Mouse (Mus musculus) neural tube, embryonic 11.5 days (tissue): ENCODE results near the gene Grn. TPM values are rescaled to one million over a fixed set of nuclear protein-coding genes. Genes with fewer than 3 reads are reported as not detected.

Experiments
- ATAC-seq: fragments of 200-750 bp; cut with Nextera tagmentation; 2 replicates; pipeline ENCODE4 v1.8.0; 2017; ENCODE audit warnings: moderate number of reproducible peaks, mild to moderate bottlenecking, moderate TSS enrichment, moderate library complexity; ENCODE audit not compliant: insufficient read depth, low FRiP score, low TSS enrichment
- DNase-seq: peaks from one replicate; pipeline ENCODE4 v3.0.0-alpha.2; 2015; ENCODE audit warnings: low spot score
- H3K27ac ChIP-seq: fragments of 300-500 bp; sonication (generic); 2 replicates; pipeline ENCODE4 v1.5.1; 2014; ENCODE audit warnings: low read depth, mild to moderate bottlenecking, low read length
- H3K27me3 ChIP-seq: fragments of 300-500 bp; sonication (generic); 2 replicates; pipeline ENCODE4 v1.6.1; 2014; ENCODE audit warnings: mild to moderate bottlenecking, low read length, mixed read lengths; ENCODE audit not compliant: control insufficient read depth, insufficient read depth
- H3K36me3 ChIP-seq: fragments of 300-500 bp; sonication (generic); 2 replicates; pipeline ENCODE4 v1.6.1; 2014; ENCODE audit warnings: mild to moderate bottlenecking, low read length, moderate library complexity, mixed read lengths; ENCODE audit not compliant: control insufficient read depth, insufficient read depth
- H3K4me1 ChIP-seq: fragments of 300-500 bp; sonication (generic); 2 replicates; pipeline ENCODE4 v1.6.1; 2014; ENCODE audit warnings: low read length, mixed read lengths; ENCODE audit not compliant: control insufficient read depth, insufficient read depth
- H3K4me2 ChIP-seq: fragments of 300-500 bp; sonication (generic); 2 replicates; pipeline ENCODE4 v1.6.1; 2014; ENCODE audit warnings: low read depth, mild to moderate bottlenecking, moderate library complexity
- H3K4me3 ChIP-seq: fragments of 300-500 bp; sonication (generic); 2 replicates; pipeline ENCODE4 v1.5.1; 2014; ENCODE audit warnings: low read depth, low read length
- H3K9ac ChIP-seq: fragments of 300-500 bp; sonication (generic); 2 replicates; pipeline ENCODE4 v1.6.1; 2014; ENCODE audit warnings: mild to moderate bottlenecking, low read length
- H3K9me3 ChIP-seq: fragments of 300-500 bp; sonication (generic); 2 replicates; pipeline ENCODE4 v1.6.1; 2016; ENCODE audit warnings: low read length; ENCODE audit not compliant: control insufficient read depth
- WGBS: fragments of 180-500 bp; shearing (Covaris S2); extraction: QIAGEN DNeasy Blood & Tissue Kit; methylation state at CpG from one replicate; pipeline ENCODE4 v1.1.7; 2014; 5-methylcytosine and 5-hydroxymethylcytosine counted together
- polyA plus RNA-seq: library from polyadenylated mRNA; unstranded; fragments of >200 nt; fragmentation: Nextera tagmentation; extraction: Ambion mirVana; gene quantifications from 2 replicates; pipeline ENCODE4 v1.2.1, GENCODE M21; 2014

Gene Grn
- polyA plus RNA-seq, 1 experiment from 2014 or later, result 54.8 TPM

GRCm38 (mm10) chr11:102434816-102435705, 4.9 kb downstream of the Grn start:
- H3K4me3 ChIP-seq, result 0 out of 2 replicates have a peak overlapping the region, but pooled peaks have one; percentile 4
- ATAC-seq (no peak), DNase-seq (no peak)
- no peak overlapping the region for H3K9ac ChIP-seq
- 92% methylated on average over 11 of the region's 11 CpGs for WGBS
- H3K4me1 ChIP-seq, result peaks cover 17% of the 10 kb centered on the region
- no peaks in the 10 kb centered on the region for H3K9me3 ChIP-seq
- 0 out of 2 replicates have a peak, but pooled peaks cover 4% of the 10 kb centered on the region for H3K27me3 ChIP-seq
- peaks cover 14% of the 10 kb centered on the region for H3K36me3 ChIP-seq
- H3K4me2 ChIP-seq, result no peak overlapping the region
- no peak overlapping the region for H3K27ac ChIP-seq

GRCm38 (mm10) chr11:102435754-102436470, 5.8 kb downstream of the Grn start:
- ATAC-seq (no peak), DNase-seq (no peak)
- WGBS, result 91% methylated on average over 18 of the region's 18 CpGs
- Histone ChIP-seq H3K27me3 (0 out of 2 replicates have a peak, but pooled peaks cover 4% of the 10 kb centered on the region), H3K27ac (no peak overlapping the region), H3K9me3 (no peaks in the 10 kb centered on the region), H3K4me1 (peaks cover 17% of the 10 kb centered on the region), H3K9ac (no peak overlapping the region), H3K4me3 (0 out of 2 replicates have a peak overlapping the region, but pooled peaks have one; percentile 4), H3K4me2 (no peak overlapping the region), H3K36me3 (peaks cover 15% of the 10 kb centered on the region)

GRCm38 (mm10) chr11:102436471-102436790, 6.3 kb downstream of the Grn start:
- no peak for ATAC-seq
- Histone ChIP-seq H3K27ac (no peak overlapping the region), H3K27me3 (0 out of 2 replicates have a peak, but pooled peaks cover 4% of the 10 kb centered on the region), H3K9ac (no peak overlapping the region), H3K4me1 (peaks cover 17% of the 10 kb centered on the region), H3K9me3 (no peaks in the 10 kb centered on the region), H3K4me2 (no peak overlapping the region), H3K36me3 (peaks cover 15% of the 10 kb centered on the region), H3K4me3 (no peak overlapping the region)
- 85% methylated on average over 10 of the region's 10 CpGs for WGBS
- no peak for DNase-seq

GRCm38 (mm10) chr11:102437120-102438061, 7.3 kb downstream of the Grn start:
- no peaks in the 10 kb centered on the region for H3K9me3 ChIP-seq
- H3K27ac ChIP-seq, result peak overlapping the region; percentile 63
- peak overlapping the region; percentile 79 for H3K4me2 ChIP-seq
- H3K4me1 ChIP-seq, result peaks cover 17% of the 10 kb centered on the region
- peaks cover 15% of the 10 kb centered on the region for H3K36me3 ChIP-seq
- peak overlapping the region; percentile 36 for H3K4me3 ChIP-seq
- peak overlapping the region; percentile 43 for H3K9ac ChIP-seq
- ATAC-seq (peak; percentile 55; the same call in 1 of the 2 replicates), DNase-seq (peak; percentile 75)
- 3% methylated on average over 78 of the region's 87 CpGs for WGBS
- 0 out of 2 replicates have a peak, but pooled peaks cover 4% of the 10 kb centered on the region for H3K27me3 ChIP-seq

GRCm38 (mm10) chr11:102438212-102439092, 8.3 kb downstream of the Grn start:
- peak; percentile 48; the same call in 1 of the 2 replicates for ATAC-seq
- peak overlapping the region; percentile 63; the same call in 1 of the 2 replicates for H3K27ac ChIP-seq
- H3K36me3 ChIP-seq, result peaks cover 18% of the 10 kb centered on the region

GRCm38 (mm10) chr11:102439093-102440082, 9.3 kb downstream of the Grn start:
- H3K36me3 ChIP-seq, result peaks cover 16% of the 10 kb centered on the region
- no peak for ATAC-seq
- H3K4me2 ChIP-seq, result no peak overlapping the region

More at GRCm38 (mm10) chr11:102438212-102439092, 8.3 kb downstream of the Grn start:
- Histone ChIP-seq H3K4me3 (peak overlapping the region; percentile 36), H3K9ac (peak overlapping the region; percentile 43), H3K4me2 (peak overlapping the region; percentile 79), H3K4me1 (peaks cover 17% of the 10 kb centered on the region), H3K27me3 (0 out of 2 replicates have a peak, but pooled peaks cover 4% of the 10 kb centered on the region), H3K9me3 (no peaks in the 10 kb centered on the region)
- DNase-seq, result peak; percentile 90
- WGBS, result 8% methylated on average over 77 of the region's 77 CpGs

GRCm38 (mm10) chr11:102440255-102440654, 10.1 kb downstream of the Grn start:
- H3K27me3 ChIP-seq, result 0 out of 2 replicates have a peak, but pooled peaks cover 4% of the 10 kb centered on the region
- peaks cover 14% of the 10 kb centered on the region for H3K36me3 ChIP-seq
- H3K27ac ChIP-seq, result no peak overlapping the region
- DNase-seq, result no peak
- peaks cover 24% of the 10 kb centered on the region for H3K4me1 ChIP-seq
- no peaks in the 10 kb centered on the region for H3K9me3 ChIP-seq
- H3K4me2 ChIP-seq, result no peak overlapping the region
- WGBS, result 90% methylated on average over 8 of the region's 8 CpGs
- no peak overlapping the region for H3K4me3 ChIP-seq
- H3K9ac ChIP-seq, result no peak overlapping the region
- no peak for ATAC-seq

More at GRCm38 (mm10) chr11:102439093-102440082, 9.3 kb downstream of the Grn start:
- no peaks in the 10 kb centered on the region for H3K9me3 ChIP-seq
- DNase-seq, result no peak
- 73% methylated on average over 14 of the region's 14 CpGs for WGBS
- H3K9ac ChIP-seq, result no peak overlapping the region
- no peak overlapping the region for H3K4me3 ChIP-seq
- H3K27ac ChIP-seq, result no peak overlapping the region
- 0 out of 2 replicates have a peak, but pooled peaks cover 4% of the 10 kb centered on the region for H3K27me3 ChIP-seq
- peaks cover 17% of the 10 kb centered on the region for H3K4me1 ChIP-seq
